Mouse (Mus musculus) adipocyte (in vitro differentiated cells): ENCODE measurements around the gene Ovol1.

Experiments
- DNase-seq: peaks from one replicate; pipeline ENCODE4 v3.0.0-alpha.2; 2016; ENCODE audit warnings: low spot score

The Ovol1 gene

GRCm38 (mm10) chr19:5560457-5561041 is at the start of gene Ovol1:
Ovol1 (minus strand) TSS chr19:5560646.
- no peak for DNase-seq

- DNase-seq = peak; percentile 96
Measured at GRCm38 (mm10) chr19:5609547-5610404, 49.3 kb upstream of the Ovol1 start, which contains the start of gene Kat5. Kat5 (minus strand) TSS chr19:5610237.

- DNase-seq = no peak
Measured at GRCm38 (mm10) chr19:5609171-5609546, 48.7 kb upstream of the Ovol1 start.

- no peak for DNase-seq
Measured at GRCm38 (mm10) chr19:5608707-5609106, 48.3 kb upstream of the Ovol1 start.

GRCm38 (mm10) chr19:5607705-5608410 is 47.4 kb upstream of the Ovol1 start:
- DNase-seq = no peak

DNA sequence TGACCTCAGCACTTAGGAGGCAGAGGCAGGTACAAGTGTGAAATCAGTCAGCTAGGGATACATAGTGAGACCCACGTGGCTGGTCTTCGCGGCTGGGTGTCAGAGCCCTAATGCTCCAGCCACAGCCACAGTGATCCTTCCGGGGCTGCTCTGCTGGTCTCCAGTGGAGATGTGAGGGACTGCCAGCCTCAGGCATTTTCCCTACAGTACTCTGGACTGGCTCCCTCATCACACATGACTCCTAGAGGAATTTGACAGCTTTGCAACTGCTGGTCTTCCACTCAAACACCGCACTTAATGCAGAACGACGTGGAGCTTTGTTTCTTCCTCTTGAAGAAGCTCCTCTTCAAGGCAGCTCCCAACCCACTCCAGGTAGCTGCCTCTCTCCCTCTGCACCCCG is 45.8 kb upstream of the Ovol1 start:
- DNase-seq = no peak

DNA sequence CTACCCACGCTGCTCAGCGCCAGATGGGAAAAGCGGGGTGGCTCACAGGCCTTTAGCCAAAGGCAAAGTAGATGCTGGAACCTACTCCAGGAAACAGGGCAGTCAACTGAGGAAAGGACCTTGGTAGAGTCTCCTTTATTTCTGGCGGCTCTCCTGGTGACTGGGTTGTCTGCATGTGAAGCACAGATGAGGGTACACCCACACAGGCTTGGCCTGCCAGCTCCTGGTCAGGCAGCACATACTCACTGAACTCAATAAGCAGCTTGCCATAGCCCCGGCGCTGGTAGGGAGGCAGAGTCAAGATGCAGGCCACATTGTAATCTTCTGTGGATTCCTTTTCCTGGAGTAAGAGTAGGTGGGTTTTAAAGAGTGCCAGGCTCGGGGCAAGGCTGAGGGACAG is 44.7 kb upstream of the Ovol1 start:
- no peak for DNase-seq

DNA sequence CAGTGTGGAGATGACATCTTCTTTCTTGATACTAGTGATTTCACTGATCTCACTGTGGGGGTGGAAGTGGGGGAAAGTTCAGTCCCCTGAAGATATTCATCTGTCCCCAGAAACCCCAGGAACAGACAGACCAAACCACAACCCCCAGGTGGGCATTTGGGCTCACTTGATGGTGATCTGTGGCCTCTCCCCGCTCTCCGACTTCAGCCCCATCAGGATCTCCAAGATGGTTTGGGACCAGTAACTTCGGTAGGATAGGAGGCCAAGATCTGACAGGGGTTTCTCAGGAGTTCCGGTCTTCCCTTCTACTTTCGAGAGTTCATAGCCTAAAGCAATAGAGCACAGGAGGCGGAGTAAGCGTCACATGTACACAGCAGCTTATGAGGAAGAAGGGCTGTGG is 43.2 kb upstream of the Ovol1 start:
- no peak for DNase-seq

DNA sequence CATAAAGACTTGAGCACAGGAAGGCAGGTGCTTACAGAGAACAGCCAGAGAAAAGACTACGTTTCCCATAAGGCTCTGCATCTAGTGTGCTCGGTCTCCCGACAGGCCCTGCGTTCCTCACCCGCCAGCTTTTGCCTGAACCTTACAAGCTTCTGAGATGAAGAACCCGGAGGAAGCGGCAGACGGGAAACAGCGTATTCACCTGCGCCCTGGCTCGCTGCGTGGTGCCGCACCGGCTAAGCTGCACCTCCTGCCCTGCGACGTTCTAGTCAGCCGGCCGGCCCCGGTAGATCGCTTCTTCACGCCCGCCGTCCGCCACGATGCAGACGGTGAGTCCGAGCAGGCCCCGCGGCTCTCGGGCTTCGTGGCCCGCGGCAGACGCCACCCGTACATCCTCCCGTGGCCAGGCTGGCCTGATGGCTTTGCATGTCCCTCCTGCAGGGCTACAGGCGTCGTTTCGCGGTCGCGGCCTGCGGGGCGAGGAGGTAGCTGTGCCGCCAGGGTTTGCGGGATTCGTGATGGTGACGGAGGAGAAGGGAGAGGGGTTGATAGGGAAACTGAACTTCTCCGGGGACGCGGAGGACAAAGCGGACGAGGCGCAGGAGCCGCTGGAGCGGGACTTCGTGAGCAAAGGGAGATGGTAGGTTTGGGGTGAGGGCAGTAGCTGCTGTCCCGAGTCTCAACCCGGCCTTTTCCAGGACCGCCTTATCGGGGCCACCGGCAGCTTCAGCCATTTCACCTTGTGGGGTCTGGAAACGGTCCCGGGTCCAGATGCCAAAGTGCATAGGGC is 41.5 kb upstream of the Ovol1 start, which contains the start of gene Rnaseh2c:
Gene Rnaseh2c, plus strand, starts transcription at position 122 of the 790 bp plus-strand sequence.
- DNase-seq = peak; percentile 76

GRCm38 (mm10) chr19:5599224-5599623 is 38.8 kb upstream of the Ovol1 start:
- DNase-seq = no peak

DNA sequence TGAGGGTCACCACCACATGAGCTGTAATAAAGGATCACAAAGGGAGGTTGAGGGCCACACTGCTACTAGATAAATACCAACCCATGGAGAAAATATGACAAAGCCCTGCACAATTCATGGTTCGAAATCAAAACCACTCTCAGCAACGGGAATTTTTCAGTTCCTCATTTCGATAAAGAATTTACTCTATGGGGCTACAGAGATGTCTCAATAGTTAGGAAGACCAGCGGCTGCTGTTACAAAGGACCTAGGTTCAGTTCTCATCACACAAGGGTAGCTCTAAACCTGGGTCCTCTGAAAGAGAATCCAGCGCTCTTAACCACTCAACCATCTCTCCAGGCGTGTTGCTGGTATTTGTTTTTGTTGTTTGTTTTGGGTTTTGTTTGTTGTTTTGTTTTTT is 31.4 kb upstream of the Ovol1 start:
- no peak for DNase-seq

DNA sequence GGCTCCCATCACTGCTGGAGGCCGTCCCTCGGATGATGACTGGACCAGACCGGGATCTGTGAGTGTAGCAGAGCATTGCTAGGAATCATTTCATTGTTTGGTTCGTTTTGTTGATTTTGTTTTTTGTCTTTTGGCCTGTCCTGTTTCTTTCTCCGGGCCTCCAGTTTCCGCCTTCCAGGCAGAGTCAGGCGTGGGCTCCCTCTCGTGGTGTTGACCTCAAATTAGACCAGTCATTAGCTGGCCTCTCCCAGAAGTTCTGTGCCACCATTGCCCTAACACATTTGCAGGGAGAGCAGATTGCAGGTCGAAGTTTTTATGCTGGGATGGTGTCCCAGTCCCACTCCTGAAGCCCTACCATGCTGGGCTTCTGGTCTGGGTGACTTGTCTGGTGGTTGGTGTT is 28.7 kb upstream of the Ovol1 start:
- DNase-seq = peak; percentile 57

- DNase-seq = no peak
Measured at GRCm38 (mm10) chr19:5581995-5582394, 21.5 kb upstream of the Ovol1 start.

- DNase-seq = no peak
Measured at GRCm38 (mm10) chr19:5580776-5581175, 20.3 kb upstream of the Ovol1 start.

DNA sequence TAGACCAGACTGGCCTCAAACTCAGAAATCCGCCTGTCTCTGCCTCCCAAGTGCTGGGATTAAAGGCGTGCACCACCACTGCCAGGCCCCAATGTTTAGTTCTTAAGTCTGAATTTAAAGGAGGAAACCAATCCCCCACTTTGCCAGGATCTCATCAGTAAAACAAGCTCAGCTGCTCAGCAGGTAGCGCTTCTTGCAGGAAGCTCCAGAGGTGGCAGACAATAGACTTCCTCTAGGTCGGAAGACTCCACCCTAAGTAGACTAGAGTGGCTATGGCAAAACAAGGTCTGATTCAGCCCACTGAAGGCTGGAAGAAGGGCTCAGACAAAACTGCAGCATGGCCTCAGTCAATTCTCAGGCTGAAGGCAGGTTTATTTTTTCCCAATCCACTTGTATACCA is 19.5 kb upstream of the Ovol1 start:
- DNase-seq = no peak

- no peak for DNase-seq
Measured at GRCm38 (mm10) chr19:5575336-5575735, 14.9 kb upstream of the Ovol1 start.

DNA sequence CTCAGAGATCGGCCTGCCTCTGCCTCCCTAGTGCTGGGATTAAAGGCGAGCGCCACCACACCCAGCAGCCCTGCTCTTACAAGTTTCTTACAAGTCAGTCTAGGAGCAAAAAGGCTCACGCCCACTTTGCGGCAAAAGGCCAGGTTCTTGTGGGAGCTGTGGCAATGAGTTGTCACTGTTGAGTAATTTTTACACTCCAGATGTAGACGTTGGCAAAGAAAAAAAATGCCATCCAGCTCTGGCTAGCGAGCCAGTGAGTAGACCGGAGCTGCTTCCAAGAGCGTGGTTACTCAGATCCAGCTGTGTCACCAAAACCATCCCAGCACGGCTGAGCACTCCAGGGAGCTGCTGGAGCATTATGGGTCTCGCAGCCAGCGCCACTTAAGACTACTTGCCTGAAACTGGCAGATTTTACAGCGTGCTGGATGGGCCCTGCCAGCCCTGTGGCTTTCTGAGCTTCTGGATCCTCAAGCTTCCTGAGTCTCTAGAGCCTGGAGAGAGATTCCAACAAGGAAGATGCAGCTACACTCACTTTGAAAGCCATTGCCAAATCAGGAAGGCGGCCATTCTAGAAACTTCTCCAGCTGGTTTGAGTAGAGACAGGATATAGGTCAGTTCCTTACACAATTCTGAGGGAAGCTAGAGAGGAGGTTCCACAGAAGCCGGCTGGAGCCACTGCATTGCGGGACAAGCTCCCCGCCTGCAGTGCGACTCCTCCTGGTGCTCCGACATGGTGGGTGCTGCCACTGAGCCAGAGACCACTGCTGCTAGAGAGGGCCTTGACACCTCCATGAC is 12.1 kb upstream of the Ovol1 start:
- peak; percentile 97 for DNase-seq

DNA sequence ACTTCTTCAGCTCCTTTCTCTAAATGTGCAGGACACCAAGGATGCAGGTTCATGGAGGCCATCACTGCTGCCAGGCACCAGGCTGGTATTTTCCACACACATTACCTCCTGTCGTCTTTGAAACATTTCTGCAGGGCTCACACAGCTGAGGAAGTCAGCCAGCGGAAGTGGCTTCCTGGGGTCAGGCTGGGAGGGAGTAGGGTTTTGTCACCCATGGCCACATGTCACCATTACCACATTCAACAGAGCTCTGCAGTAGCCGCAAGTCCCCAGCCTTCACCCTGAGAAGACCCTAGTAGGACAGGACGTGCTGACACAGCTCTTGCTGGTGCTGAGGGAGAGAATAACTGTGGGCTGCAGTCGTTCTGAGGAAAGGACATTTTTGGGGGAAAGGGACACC is 11.4 kb upstream of the Ovol1 start:
- DNase-seq = no peak

GRCm38 (mm10) chr19:5570353-5571246 is 10.2 kb upstream of the Ovol1 start:
- DNase-seq = no peak

GRCm38 (mm10) chr19:5569521-5569920 is 9.1 kb upstream of the Ovol1 start:
- no peak for DNase-seq
